Mouse (Mus musculus): ENCODE data around the gene Olfr693. TPM values are rescaled to one million over a fixed set of nuclear protein-coding genes. Genes with fewer than 3 reads are reported as not detected.

The Olfr693 gene
- polyA plus RNA-seq, 1 experiment from 2014 or later = not detected

- Histone ChIP-seq H3K36me3 (no peaks in the 10 kb centered on the region), H3K27ac (replicated peaks) (no peak overlapping the region), H3K27me3 (replicated peaks) (no peaks in the 10 kb centered on the region), H3K4me2 (no peak overlapping the region), H3K9ac (no peak overlapping the region), H3K4me3 (no peak overlapping the region), H3K4me1 (no peaks in the 10 kb centered on the region), H3K9me3 (no peaks in the 10 kb centered on the region)
- ATAC-seq (ENCODE audit: extremely low read depth, insufficient number of reproducible peaks, low FRiP score, low TSS enrichment) = no peak
- 59% methylated on average over 1 of the region's 1 CpGs for WGBS
Measured at GRCm38 (mm10) chr7:106645261-106645660, 35.1 kb downstream of the Olfr693 start.

GRCm38 (mm10) chr7:106644222-106644870, 36.0 kb downstream of the Olfr693 start:
- H3K4me2 ChIP-seq = no peak overlapping the region
- H3K9ac ChIP-seq = no peak overlapping the region
- no peaks in the 10 kb centered on the region for H3K36me3 ChIP-seq
- H3K4me3 ChIP-seq = no peak overlapping the region
- H3K4me1 ChIP-seq = no peaks in the 10 kb centered on the region
- H3K27me3 ChIP-seq (replicated peaks) = no peaks in the 10 kb centered on the region
- ATAC-seq (ENCODE audit: extremely low read depth, insufficient number of reproducible peaks, low FRiP score, low TSS enrichment) = no peak
- H3K9me3 ChIP-seq = no peaks in the 10 kb centered on the region
- H3K27ac ChIP-seq (replicated peaks) = no peak overlapping the region
- WGBS = 63% methylated on average over 3 of the region's 3 CpGs

- 71% methylated on average over 1 of the region's 1 CpGs for WGBS
Measured at GRCm38 (mm10) chr7:106640839-106641238, 39.5 kb downstream of the Olfr693 start.

GRCm38 (mm10) chr7:106635560-106635959, 44.8 kb downstream of the Olfr693 start:
- 71% methylated on average over 4 of the region's 4 CpGs for WGBS
- Histone ChIP-seq H3K27me3 (replicated peaks) (no peaks in the 10 kb centered on the region), H3K36me3 (no peaks in the 10 kb centered on the region), H3K4me1 (no peaks in the 10 kb centered on the region), H3K4me2 (no peak overlapping the region), H3K9me3 (no peaks in the 10 kb centered on the region), H3K27ac (replicated peaks) (no peak overlapping the region), H3K9ac (no peak overlapping the region), H3K4me3 (no peak overlapping the region)
- no peak for ATAC-seq (ENCODE audit: extremely low read depth, insufficient number of reproducible peaks, low FRiP score, low TSS enrichment)

More at GRCm38 (mm10) chr7:106640839-106641238, 39.5 kb downstream of the Olfr693 start:
- H3K9me3 ChIP-seq = no peaks in the 10 kb centered on the region
- H3K4me2 ChIP-seq = no peak overlapping the region
- no peak overlapping the region for H3K4me3 ChIP-seq
- H3K27me3 ChIP-seq (replicated peaks) = no peaks in the 10 kb centered on the region
- H3K27ac ChIP-seq (replicated peaks) = no peak overlapping the region
- no peak overlapping the region for H3K9ac ChIP-seq
- H3K36me3 ChIP-seq = no peaks in the 10 kb centered on the region
- H3K4me1 ChIP-seq = no peaks in the 10 kb centered on the region
- ATAC-seq (ENCODE audit: extremely low read depth, insufficient number of reproducible peaks, low FRiP score, low TSS enrichment) = no peak

Other genes starting within 250 kb of the Olfr693 start
- gene Olfr694, start 11.2 kb upstream of the Olfr693 start, polyA plus RNA-seq (2015; fragmentation: Nextera tagmentation; extraction: Ambion mirVana) = not detected in 2 replicates
- gene Olfr695, start 35.8 kb upstream of the Olfr693 start, polyA plus RNA-seq (2015; fragmentation: Nextera tagmentation; extraction: Ambion mirVana) = not detected in 2 replicates
- not detected in 2 replicates for gene Olfr697, start 61.9 kb upstream of the Olfr693 start, polyA plus RNA-seq (2015; fragmentation: Nextera tagmentation; extraction: Ambion mirVana)
- not detected in 2 replicates for gene Olfr698, start 74.8 kb upstream of the Olfr693 start, polyA plus RNA-seq (2015; fragmentation: Nextera tagmentation; extraction: Ambion mirVana)
- not detected in 2 replicates for gene Olfr699, start 112.6 kb upstream of the Olfr693 start, polyA plus RNA-seq (2015; fragmentation: Nextera tagmentation; extraction: Ambion mirVana)
- gene Olfr700, start 128.2 kb upstream of the Olfr693 start, polyA plus RNA-seq (2015; fragmentation: Nextera tagmentation; extraction: Ambion mirVana) = not detected in 2 replicates
- gene Olfr701, start 133.5 kb upstream of the Olfr693 start, polyA plus RNA-seq (2015; fragmentation: Nextera tagmentation; extraction: Ambion mirVana) = not detected in 2 replicates
- gene Olfr702, start 153.3 kb upstream of the Olfr693 start, polyA plus RNA-seq (2015; fragmentation: Nextera tagmentation; extraction: Ambion mirVana) = not detected in 2 replicates
- gene Olfr703, start 162.8 kb upstream of the Olfr693 start, polyA plus RNA-seq (2015; fragmentation: Nextera tagmentation; extraction: Ambion mirVana) = not detected in 2 replicates
- not detected in 2 replicates for gene Olfr704, start 182.6 kb upstream of the Olfr693 start, polyA plus RNA-seq (2015; fragmentation: Nextera tagmentation; extraction: Ambion mirVana)
- gene Olfr705, start 196.3 kb upstream of the Olfr693 start, polyA plus RNA-seq (2015; fragmentation: Nextera tagmentation; extraction: Ambion mirVana) = not detected in 2 replicates
- gene Olfr706, start 207.6 kb upstream of the Olfr693 start, polyA plus RNA-seq (2015; fragmentation: Nextera tagmentation; extraction: Ambion mirVana) = not detected in 2 replicates
- not detected in 2 replicates for gene Olfr707, start 220.7 kb upstream of the Olfr693 start, polyA plus RNA-seq (2015; fragmentation: Nextera tagmentation; extraction: Ambion mirVana)
- not detected in 2 replicates for gene Olfr1532-ps1, start 227.4 kb upstream of the Olfr693 start, polyA plus RNA-seq (2015; fragmentation: Nextera tagmentation; extraction: Ambion mirVana)

Data from heart, embryonic 13.5 days (tissue).